Mouse (Mus musculus): ENCODE data around the gene Ost4. TPM values are rescaled to one million over a fixed set of nuclear protein-coding genes. Genes with fewer than 3 reads are reported as not detected.
A peak's percentile ranks its signal among the peaks of the same experiment; 100 is the strongest.

Ost4 gene
- polyA plus RNA-seq, 1 experiment: 262 TPM

GRCm38 (mm10) chr5:30909300-30909659 lies 1.7 kb upstream of the Ost4 start:
- Histone ChIP-seq H3ac (ENCODE audit: control insufficient read depth, insufficient read length) (no peak overlapping the region), H3K27me3 (ENCODE audit: control insufficient read depth, insufficient read depth, insufficient read length) (no peaks in the 10 kb centered on the region), H3K79me2 (ENCODE audit: control insufficient read depth, insufficient read depth) (peaks cover 22% of the 10 kb centered on the region), H3K4me3 (no peak overlapping the region), H3K36me3 (ENCODE audit: control insufficient read depth, insufficient read depth) (no peaks in the 10 kb centered on the region), H3K4me2 (ENCODE audit: low read depth) (no peak overlapping the region)
- TF ChIP-seq E2F4 (IDR thresholded peaks at IDR 0.05; ENCODE audit: insufficient read depth) (no peak), USF1 (IDR thresholded peaks at IDR 0.05; ENCODE audit: low read depth) (no peak), MYOD1 (IDR thresholded peaks at IDR 0.05; ENCODE audit: control insufficient read depth in 1 of 3, insufficient read length in 2 of 3, low read depth in 2 of 3) (no peak), TCF3 (IDR thresholded peaks at IDR 0.05; ENCODE audit: insufficient read length, low read depth) (no peak), MYOG (IDR thresholded peaks at IDR 0.05; ENCODE audit: control insufficient read depth in 1 of 3, insufficient read depth in 1 of 3, insufficient read length in 2 of 3, low read depth in 2 of 3) (no peak), POLR2AphosphoS2 (IDR thresholded peaks at IDR 0.05; ENCODE audit: insufficient read length, low read depth) (no peak), REST (IDR thresholded peaks at IDR 0.05; ENCODE audit: insufficient read depth, insufficient read length) (no peak), MAX (IDR thresholded peaks at IDR 0.05; ENCODE audit: low read depth) (no peak), CEBPB (IDR thresholded peaks at IDR 0.05; ENCODE audit: insufficient read depth, poor library complexity, severe bottlenecking) (no peak), POLR2A (IDR thresholded peaks at IDR 0.05; ENCODE audit: insufficient read length, low read depth) (no peak)

- Histone ChIP-seq H3K4me2 (ENCODE audit: low read depth) (peak overlapping the region; percentile 87), H3K4me3 (peak overlapping the region; percentile 91), H3K27me3 (ENCODE audit: control insufficient read depth, insufficient read depth, insufficient read length) (no peaks in the 10 kb centered on the region)
These were observed 1.1 kb upstream of the Ost4 start for GRCm38 (mm10) chr5:30908426-30909299.

GRCm38 (mm10) chr5:30901860-30902259 lies 5.7 kb downstream of the Ost4 start:
- Histone ChIP-seq H3ac (ENCODE audit: control insufficient read depth, insufficient read length) (no peak overlapping the region), H3K4me3 (no peak overlapping the region), H3K79me2 (ENCODE audit: control insufficient read depth, insufficient read depth) (peaks cover 17% of the 10 kb centered on the region), H3K4me2 (ENCODE audit: low read depth) (peak overlapping the region; percentile 29), H3K36me3 (ENCODE audit: control insufficient read depth, insufficient read depth) (peaks cover 3% of the 10 kb centered on the region), H3K27me3 (ENCODE audit: control insufficient read depth, insufficient read depth, insufficient read length) (no peaks in the 10 kb centered on the region)
- TF ChIP-seq POLR2A (IDR thresholded peaks at IDR 0.05; ENCODE audit: insufficient read length, low read depth): no peak
- no peak for TF ChIP-seq MYOG (IDR thresholded peaks at IDR 0.05; ENCODE audit: control insufficient read depth in 1 of 3, insufficient read depth in 1 of 3, insufficient read length in 2 of 3, low read depth in 2 of 3)
- 0 out of 2 replicates have a peak, but pooled peaks have one; percentile 14 for TF ChIP-seq CEBPB (IDR thresholded peaks at IDR 0.05; ENCODE audit: insufficient read depth, poor library complexity, severe bottlenecking)
- TF ChIP-seq REST (IDR thresholded peaks at IDR 0.05; ENCODE audit: insufficient read depth, insufficient read length): no peak
- no peak for TF ChIP-seq TCF12 (IDR thresholded peaks at IDR 0.05; ENCODE audit: insufficient read depth, poor library complexity, severe bottlenecking)
- TF ChIP-seq POLR2AphosphoS2 (IDR thresholded peaks at IDR 0.05; ENCODE audit: insufficient read length, low read depth): peak; percentile 49
- peak; percentile 12 for TF ChIP-seq USF1 (IDR thresholded peaks at IDR 0.05; ENCODE audit: low read depth)

More at GRCm38 (mm10) chr5:30908426-30909299, 1.1 kb upstream of the Ost4 start:
- H3K36me3 ChIP-seq (ENCODE audit: control insufficient read depth, insufficient read depth): no peaks in the 10 kb centered on the region
- H3K79me2 ChIP-seq (ENCODE audit: control insufficient read depth, insufficient read depth): peaks cover 22% of the 10 kb centered on the region
- TF ChIP-seq SRF (IDR thresholded peaks at IDR 0.05; ENCODE audit: control insufficient read depth, insufficient read length, low read depth): no peak
- TF ChIP-seq MYOG (IDR thresholded peaks at IDR 0.05; ENCODE audit: control insufficient read depth in 1 of 3, insufficient read depth in 1 of 3, insufficient read length in 2 of 3, low read depth in 2 of 3): peak in 1 of 3 experiments; percentile 35
- peak; percentile 12 for TF ChIP-seq POLR2A (IDR thresholded peaks at IDR 0.05; ENCODE audit: insufficient read length, low read depth)
- H3ac ChIP-seq (ENCODE audit: control insufficient read depth, insufficient read length): peak overlapping the region; percentile 46

GRCm38 (mm10) chr5:30890375-30890774 lies 17.2 kb downstream of the Ost4 start:
- Histone ChIP-seq H3K36me3 (ENCODE audit: control insufficient read depth, insufficient read depth) (peaks cover 7% of the 10 kb centered on the region), H3K4me2 (ENCODE audit: low read depth) (no peak overlapping the region), H3K4me3 (no peak overlapping the region), H3K79me2 (ENCODE audit: control insufficient read depth, insufficient read depth) (no peaks in the 10 kb centered on the region), H3ac (ENCODE audit: control insufficient read depth, insufficient read length) (no peak overlapping the region), H3K27me3 (ENCODE audit: control insufficient read depth, insufficient read depth, insufficient read length) (no peaks in the 10 kb centered on the region)
- TF ChIP-seq POLR2AphosphoS2 (IDR thresholded peaks at IDR 0.05; ENCODE audit: insufficient read length, low read depth) (no peak), POLR2A (IDR thresholded peaks at IDR 0.05; ENCODE audit: insufficient read length, low read depth) (no peak), REST (IDR thresholded peaks at IDR 0.05; ENCODE audit: insufficient read depth, insufficient read length) (no peak), E2F4 (IDR thresholded peaks at IDR 0.05; ENCODE audit: insufficient read depth) (no peak), CEBPB (IDR thresholded peaks at IDR 0.05; ENCODE audit: insufficient read depth, poor library complexity, severe bottlenecking) (no peak), TCF12 (IDR thresholded peaks at IDR 0.05; ENCODE audit: insufficient read depth, poor library complexity, severe bottlenecking) (no peak), TCF3 (IDR thresholded peaks at IDR 0.05; ENCODE audit: insufficient read length, low read depth) (no peak), MAX (IDR thresholded peaks at IDR 0.05; ENCODE audit: low read depth) (no peak), MYOD1 (IDR thresholded peaks at IDR 0.05; ENCODE audit: control insufficient read depth in 1 of 3, insufficient read length in 2 of 3, low read depth in 2 of 3) (no peak), MYOG (IDR thresholded peaks at IDR 0.05; ENCODE audit: control insufficient read depth in 1 of 3, insufficient read depth in 1 of 3, insufficient read length in 2 of 3, low read depth in 2 of 3) (no peak), USF1 (IDR thresholded peaks at IDR 0.05; ENCODE audit: low read depth) (no peak), SRF (IDR thresholded peaks at IDR 0.05; ENCODE audit: control insufficient read depth, insufficient read length, low read depth) (no peak)

Data from myocyte (in vitro differentiated cells).